Mouse (Mus musculus) spleen, adult 2 months (tissue): Measurements from ENCODE around the gene Tmem106c.

Experiments
- CTCF ChIP-seq: fragments of 200-500 bp; IDR thresholded peaks from 2 replicates; pipeline ENCODE4 v1.5.1; 2011; ENCODE audit warnings: mild to moderate bottlenecking, inconsistent platforms; ENCODE audit not compliant: insufficient read depth, insufficient read length, insufficient replicate concordance; ENCODE audit errors: extremely low read depth
- POLR2A ChIP-seq: fragments of 200-500 bp; IDR thresholded peaks from 2 replicates; pipeline ENCODE4 v1.6.1; 2011; ENCODE audit warnings: low read depth, low read length, inconsistent platforms

DNA sequence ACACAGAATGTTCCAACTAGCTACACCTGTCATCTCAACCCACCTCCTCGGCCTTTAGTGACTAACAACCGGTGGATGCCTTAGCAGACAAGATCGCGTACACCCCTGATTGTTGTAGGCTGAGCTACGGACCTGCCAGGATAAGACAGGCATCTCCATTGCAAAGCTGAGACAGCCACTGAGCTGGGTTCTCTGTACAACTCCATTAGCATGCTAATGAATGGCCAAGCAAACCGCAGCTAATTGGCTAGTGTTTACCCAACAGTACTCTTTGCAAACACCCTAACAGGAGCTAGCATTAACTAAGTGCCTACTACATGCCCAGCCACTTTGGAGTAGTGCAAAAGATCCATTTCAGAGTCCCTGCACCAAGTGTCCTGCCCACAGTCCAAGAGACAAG lies 48.8 kb downstream of the Tmem106c start:
- TF ChIP-seq CTCF (no peak), POLR2A (no peak)
